Mouse (Mus musculus) ovary, adult 18-20 months (tissue): ENCODE data around the gene Kcnh1.

ENCODE experiments used
- DNase-seq: peaks from one replicate; pipeline ENCODE4 v3.0.0; 2022; ENCODE audit warnings: low spot score, mixed read lengths

The Kcnh1 gene

DNA sequence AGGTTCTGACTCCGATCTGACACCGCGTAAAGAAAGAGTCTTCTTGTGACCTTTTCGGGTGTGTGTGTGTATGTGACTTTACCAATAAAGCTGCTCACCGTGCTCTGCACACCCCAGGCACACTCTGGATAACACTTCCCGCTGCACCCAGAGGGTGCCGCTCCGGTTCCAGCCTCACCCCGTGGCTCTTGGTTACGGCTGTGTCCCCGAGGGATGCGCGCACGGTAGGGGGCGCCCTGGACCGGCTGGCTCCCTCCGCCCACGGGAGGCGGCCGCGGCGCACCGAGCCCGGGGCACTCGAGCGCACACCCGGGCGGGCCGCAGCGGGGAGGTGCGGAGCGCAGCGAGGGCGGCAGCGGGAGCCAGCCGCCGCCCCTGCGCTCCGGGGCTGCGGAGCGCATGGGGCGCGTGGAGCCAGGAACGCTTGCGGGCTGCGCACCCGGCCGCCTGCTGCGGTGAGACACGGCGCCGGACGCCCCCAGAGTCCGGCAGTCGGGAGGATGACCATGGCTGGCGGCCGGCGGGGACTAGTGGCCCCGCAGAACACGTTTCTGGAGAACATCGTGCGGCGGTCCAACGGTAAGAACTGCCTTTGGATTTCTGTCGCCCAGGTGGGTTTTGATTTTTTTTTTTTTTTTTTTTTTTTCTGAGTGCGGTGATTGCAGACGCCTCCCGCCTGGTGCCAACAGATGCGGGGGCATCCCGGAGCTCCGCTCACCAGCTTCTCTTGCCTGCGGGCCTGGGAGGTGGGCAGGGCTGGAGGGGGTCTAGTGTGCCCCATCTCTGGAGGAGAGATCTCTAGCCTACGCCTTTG, at the start of gene Kcnh1:
Gene Kcnh1 (plus strand): TSS at position 267 of the 814 bp plus-strand sequence.
- DNase-seq, result peak; percentile 85

DNA sequence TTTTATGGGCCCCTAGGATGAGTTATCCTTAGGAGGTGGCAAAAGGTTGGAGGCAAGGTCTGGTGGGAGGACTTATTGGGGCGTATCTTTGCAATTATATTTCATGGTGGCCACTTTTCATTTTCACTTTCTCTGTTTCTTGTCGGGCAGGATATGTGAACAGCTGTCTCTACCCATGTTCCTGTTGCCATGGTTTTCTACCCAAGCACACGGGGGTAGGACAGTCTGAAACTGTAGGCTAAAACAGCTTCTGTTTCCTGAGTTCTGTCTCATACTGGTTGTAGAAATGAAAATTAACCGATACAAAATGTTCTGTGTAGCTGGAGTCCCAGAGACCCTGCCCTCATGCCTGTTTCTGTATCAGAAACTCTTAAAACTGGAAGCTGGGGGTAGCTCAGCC, 39.4 kb upstream of the Kcnh1 start:
- DNase-seq, result no peak

DNA sequence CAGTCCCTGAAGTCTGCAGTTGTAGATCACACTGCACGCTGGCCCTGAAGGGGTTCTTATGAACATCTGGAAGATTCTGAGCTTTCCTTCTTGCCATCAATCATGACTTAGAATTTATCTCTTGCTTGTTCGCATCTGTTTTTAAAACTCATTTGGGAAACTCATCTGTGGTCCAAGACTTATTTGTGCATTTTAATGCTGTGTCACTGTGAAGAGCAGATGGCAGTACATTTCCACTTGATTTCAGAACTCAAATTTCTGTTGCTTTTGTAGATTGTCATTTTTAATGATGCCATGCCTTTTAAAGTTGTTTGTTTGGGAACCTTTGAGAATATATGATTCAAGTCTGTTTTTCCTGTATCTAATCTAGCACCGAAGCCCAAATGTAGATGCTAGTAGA, 19.1 kb upstream of the Kcnh1 start:
- no peak for DNase-seq

DNA sequence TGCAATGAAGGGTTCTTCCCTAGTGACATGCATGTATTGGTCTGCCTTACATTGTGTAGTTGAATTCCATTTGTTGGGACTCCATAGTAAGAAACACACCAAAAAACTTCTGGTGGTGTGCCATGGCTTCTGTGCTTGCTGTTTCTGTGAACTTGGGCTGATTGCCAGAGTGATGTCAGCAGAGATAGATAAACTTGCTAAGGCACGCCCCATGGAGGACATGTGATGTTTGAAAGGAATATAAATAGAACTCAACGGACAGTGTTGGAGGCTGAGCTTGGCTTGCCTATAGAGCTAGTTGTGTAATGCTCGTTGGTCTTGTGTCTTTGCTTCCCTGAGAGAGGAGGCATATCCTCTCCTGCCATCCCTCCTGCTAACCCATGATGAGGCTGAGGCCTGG, 10.7 kb upstream of the Kcnh1 start:
- no peak for DNase-seq

DNA sequence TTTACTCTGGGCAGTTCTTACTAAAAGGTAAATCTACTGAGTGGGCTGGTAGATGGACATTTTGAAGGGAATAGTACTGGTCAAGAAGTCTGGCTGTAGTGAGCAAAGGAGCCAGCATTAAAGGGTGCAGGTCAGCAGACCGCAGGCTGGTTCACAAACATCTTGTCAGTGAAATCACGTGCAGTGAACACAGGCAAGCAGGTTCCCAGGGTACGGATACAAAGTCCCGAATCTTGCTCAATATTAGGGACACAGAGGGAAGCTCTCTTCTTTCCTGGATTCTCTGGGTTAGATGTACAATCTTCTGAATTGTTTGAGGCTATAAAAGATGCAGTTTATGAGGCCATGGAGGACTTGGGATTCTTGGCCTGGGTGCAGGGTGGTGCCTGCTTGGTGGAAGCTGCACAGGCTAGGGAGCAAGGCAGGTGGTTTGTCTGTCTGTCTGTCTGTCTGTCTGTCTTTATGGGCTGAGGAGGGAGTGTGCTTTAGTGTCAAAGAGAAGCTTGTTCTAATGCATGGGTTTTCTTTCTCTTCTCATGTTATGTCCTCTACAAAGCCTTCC, 8.8 kb upstream of the Kcnh1 start:
- DNase-seq, result no peak

DNA sequence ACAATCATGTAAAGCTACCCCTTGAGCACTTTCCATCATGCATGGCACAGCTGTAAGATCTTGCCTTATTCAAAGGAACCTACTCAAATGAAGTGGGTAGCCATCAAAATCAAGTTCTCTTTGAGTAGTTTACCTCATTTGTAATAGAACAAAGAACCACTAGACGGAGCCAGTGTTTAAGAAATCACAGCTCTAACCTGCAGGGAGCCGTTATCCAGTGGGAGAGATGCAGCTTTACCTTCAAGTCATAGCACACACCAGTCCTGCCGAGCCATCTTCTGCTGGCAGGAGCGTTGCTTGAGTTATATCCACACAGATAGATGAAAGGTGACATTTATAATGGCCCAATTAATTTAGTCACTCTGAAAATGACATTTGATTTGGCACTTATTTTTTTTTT, 1.5 kb upstream of the Kcnh1 start:
- no peak for DNase-seq

DNA sequence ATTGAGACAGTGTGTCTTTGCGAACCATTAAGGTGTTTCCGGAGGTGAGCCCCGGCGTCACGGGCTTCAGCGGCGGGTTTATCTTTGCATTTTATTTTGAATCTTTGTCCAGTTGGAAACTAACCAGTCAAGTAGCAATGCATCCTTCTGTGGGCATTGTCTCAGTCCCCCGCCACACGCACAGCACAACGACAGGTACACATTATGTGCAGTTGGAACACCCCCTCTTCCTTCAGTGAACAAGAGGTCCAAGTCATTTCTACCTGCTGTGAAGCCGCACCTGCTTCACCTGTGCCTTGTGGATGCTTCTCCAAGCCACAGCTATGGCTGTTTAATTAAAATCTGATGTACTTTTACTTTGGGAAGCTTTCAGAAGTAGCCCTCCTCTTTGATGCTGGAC, 803 bp upstream of the Kcnh1 start:
- DNase-seq, result no peak

DNA sequence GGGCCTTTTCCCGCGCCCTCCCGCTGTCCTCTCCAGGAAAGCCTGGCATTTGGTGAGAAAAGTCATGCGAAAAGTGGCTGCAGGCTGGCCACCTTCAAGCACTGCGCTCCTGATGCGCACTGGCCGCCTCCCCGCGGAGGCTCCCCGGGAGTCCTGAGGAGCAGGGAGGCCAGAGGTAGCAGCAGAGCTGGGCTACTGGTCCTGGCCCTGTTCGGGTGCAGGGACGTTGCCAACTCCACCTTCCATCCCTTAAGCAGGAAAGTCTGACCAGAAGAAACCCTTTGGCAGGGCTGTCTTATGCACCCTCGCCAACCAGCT, 707 bp downstream of the Kcnh1 start:
- DNase-seq, result no peak

DNA sequence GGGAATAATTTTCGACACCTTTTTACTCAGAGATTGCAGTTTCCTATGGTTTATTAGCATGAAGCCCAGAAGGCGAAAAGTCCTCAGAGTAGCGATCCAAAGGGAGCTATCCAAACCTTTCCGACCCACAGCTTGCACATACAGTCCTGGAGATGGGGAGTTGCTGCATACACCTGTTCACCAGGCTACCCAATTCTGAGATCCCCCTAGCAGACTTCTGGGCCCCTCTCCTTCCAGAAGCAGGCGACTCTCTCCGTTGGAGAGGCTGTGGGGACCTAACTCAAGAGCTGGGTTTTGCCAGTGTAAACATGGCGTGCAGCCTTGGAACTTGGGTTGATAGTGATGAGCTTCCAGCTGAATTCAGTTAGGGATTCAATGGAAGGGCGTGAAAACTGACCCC, 1.3 kb downstream of the Kcnh1 start:
- no peak for DNase-seq

DNA sequence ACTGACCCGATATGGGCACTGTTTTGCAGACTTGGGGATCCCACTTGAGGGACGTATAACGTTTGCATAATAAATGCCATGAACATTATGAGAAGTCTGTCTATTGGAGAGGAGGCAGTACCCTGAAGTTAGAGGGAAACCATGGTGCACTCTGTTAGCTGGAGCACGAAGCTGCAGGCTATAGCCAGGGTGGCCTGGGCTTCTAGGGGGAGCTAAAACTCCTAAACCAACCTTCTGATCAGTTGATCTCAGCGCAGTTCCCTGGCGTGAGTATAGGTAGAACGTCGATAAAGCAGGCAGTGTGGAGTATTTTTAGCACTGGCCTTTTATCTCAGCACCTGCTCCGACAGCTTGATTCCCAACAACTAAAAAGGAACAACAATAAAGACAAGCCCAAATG, 2.1 kb downstream of the Kcnh1 start:
- DNase-seq, result no peak

DNA sequence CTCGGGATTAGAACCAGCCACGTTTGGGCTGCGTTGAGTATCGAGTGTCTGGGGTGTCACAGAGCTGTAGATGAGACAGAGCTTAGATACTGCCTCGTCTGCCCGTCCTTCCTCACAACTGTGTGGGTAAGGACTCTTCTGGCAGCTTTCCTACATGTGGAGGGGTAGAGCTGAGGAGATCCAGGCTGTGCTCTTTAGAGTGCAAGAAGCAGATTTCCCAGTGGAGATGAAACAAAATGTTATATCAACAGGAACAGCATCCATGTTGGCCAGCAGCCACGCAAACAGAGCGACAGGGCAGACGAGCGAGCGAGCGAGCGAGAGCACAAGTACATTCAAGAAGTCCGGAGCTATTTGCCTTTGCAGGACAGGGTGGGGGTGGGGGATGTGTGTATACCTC, 3.1 kb downstream of the Kcnh1 start:
- no peak for DNase-seq

DNA sequence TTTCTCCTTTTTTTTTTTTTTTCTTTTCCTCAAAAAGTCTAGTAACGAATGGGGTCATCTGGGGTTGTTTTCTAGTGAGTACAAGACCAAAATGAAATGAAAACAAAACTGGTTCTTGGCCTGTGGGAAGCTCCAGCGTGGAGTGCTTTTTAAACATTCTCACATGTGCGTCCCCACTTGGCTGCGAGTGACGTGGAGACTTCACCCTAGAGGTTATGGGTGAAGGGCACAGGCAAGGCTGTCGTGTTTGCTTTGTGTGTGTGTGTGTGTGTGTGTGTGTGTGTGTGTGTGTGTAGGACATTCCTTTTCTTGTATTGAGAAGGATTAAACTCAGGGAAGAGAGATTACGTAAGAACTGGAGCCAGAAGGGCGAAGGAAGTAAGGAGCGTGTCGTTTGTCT, 6.9 kb downstream of the Kcnh1 start:
- no peak for DNase-seq

DNA sequence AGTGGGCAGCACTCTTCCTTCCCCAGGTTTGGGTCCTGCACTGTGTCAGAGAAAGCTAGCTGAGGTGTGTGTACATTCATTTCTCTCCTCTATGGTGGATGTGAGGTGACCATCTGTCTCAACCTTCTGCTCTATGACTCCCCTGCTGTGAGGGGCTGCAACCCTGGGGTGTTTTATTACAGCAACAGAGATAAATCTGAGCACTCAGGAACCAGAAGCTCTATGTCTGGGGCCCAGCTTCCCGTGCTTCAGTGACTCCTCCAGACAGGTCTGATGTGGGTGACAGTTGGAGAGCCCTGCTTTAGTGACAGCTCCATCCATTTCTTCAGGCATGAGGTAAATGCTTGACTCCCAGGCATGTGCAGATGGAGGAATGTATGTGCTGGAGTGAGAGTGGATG, 12.4 kb downstream of the Kcnh1 start:
- no peak for DNase-seq

DNA sequence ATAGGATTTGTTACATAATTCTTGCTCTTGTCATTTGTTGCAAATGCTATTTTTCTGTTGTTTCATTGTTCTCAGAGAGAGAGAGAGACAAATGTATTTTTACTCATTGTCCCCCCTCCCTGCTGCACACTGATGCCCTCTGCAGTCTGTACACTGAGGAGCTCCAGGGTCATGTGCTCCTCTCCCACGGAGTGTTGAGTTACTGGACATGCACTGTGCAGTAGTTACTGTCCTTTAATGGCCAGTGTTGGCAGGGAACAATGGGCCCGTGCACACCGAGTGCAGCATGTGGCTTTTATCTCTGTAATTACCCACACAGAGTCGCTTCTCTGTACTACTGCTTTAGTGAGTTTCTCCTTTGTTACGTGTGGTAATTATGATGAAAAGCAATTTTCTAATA, 17.4 kb downstream of the Kcnh1 start:
- no peak for DNase-seq

DNA sequence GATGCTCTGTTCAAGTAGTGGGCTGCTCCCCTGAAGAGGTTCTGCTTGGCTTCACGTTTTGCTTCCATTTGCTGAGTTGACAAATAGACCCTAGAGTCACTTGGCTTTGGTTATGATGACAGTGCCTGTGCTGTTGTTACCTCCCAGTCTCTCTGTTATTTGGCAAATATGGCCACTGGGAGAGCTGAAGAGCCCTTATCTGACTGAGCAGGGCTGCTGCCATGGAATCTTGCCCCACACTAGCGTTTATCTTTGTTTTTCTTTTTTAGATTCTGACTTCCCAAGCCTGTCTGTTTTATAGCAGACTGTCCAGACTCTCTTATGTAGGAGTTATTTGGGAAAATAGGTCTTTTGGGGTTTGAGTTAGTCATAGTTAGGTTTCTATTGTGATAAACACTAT, 21.9 kb downstream of the Kcnh1 start:
- no peak for DNase-seq

DNA sequence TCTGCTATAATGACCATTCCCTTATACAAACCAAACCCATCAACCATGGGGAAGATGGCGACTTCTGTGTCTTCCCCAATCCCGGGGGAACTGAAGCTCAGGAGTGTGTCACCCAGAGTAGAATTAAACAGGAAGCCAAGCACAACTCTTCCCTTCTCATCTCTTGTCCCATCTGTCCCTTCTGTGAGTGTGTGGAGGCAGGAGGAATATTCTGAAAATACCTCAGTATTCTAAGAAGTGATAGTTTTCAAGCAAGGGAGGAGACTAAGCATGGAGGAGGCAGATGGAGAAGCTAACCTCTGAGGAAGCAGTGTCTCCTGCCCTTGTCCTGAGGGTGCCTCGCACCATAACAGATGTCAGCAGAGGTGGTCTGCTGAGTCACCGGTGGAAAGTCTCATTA, 24.1 kb downstream of the Kcnh1 start:
- DNase-seq, result no peak

DNA sequence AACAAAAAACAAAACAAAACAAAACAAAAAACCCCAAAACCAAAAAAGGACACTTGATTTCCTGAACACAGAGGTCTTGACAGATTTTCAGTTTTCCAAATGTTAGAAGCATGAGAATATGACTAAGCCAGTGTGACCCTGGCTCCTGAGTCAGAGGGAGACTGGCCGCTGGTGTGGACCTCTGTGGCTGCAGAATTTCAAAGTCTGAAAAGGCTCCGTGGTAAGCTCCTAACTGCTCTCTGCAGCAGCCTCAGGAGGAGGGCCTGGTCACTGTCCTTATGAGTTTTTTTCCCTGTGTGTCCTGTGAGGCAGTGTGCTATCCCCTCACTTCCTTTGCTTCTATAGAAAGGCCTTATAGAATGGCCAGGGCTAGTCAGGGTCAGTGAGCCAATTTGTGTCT, 29.6 kb downstream of the Kcnh1 start:
- no peak for DNase-seq

DNA sequence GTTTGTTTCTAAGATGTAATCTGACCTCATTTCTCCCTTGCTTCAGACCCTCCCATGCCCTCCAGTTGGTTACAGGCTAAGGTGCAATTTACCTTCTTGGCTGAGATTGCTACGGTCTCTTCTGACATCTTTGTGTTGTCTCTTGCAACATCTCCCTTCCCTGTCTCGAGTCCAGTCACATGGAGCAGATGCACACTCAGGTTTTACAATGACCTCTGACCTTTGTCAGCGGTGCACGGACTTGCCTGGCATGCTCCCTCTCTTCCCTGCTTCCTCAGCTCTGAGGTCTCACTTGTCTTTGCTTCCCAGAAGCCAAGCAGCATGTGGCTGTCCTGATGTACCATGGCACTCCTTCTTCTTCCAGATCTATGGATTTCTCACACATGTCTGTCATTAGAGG, 33.6 kb downstream of the Kcnh1 start:
- no peak for DNase-seq

DNA sequence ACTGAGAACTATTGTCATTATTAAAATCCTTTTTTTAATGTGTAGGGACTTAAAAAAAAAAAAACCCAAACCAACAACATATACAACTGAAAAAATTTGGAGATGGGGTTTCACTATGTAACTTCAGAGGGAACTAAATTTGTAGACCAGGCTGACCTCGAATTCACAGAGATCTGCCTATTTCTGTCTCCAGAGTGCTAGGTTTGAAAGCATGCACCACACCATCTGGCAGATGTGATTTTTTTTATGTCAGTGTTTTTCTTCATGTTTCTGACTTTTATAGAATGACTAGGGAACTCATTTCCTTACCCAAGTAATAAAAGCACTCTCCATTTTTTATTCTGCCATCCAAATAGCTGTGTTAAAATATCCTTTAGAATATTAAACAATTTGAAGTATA, 42.1 kb downstream of the Kcnh1 start:
- DNase-seq, result no peak

DNA sequence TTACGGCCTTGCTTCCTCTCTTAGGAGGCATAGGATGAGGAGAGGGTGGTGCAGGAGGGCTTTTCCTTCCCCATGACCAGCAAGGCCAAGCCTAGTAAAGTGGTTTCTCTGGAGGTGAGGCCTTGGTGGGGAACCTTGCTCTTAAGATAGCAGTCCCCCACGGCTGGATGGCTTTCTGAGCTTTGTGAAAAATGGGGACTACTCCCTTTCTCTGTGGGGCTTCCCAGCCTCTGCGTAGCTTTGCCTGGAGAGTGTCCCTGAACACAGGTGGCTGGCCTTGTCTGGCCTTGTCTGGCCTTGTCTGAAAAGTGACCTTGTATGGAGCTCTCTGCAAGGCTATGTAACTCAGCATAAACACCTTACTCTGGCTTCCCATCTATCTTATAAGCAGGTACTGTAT, 56.3 kb downstream of the Kcnh1 start:
- DNase-seq, result peak; percentile 67

DNA sequence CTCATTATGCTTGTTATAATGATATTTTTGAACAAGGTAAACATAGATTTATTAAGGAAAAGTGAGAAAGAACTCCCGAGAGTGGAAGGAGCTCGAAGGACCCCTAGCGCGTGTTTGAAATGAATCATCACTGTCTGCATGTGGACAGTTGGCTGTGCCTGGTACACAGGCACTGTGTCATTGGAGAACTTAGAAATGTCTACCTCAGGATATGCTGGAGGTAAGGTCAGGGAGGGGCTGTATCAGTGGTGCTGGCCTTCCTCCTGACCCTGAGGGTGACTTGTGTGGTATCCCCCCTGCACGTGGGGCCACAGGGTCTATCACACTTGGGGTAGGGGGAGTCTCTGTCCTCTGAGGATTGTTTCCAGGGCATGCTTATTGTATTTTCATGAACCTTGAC, 68.6 kb downstream of the Kcnh1 start:
- DNase-seq, result no peak

DNA sequence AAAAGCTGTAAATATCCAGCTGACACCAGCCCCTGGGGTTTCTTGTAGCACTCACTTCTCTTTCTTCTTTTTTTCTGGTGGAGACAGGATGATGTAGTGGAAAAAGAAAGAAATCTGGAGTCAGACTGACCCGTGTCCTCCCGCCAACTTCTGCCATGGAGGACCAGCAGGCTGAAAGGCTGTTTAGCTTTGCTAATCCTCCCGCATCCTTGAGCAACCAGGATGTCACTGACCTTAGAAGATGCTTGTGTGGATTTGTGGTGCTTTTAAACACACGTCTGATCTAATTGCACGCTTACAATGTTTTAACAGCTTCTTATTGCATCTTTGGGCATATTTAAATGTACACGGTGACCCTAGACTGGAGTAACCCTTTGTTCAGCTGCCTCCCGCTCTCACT, 69.0 kb downstream of the Kcnh1 start:
- DNase-seq, result no peak

DNA sequence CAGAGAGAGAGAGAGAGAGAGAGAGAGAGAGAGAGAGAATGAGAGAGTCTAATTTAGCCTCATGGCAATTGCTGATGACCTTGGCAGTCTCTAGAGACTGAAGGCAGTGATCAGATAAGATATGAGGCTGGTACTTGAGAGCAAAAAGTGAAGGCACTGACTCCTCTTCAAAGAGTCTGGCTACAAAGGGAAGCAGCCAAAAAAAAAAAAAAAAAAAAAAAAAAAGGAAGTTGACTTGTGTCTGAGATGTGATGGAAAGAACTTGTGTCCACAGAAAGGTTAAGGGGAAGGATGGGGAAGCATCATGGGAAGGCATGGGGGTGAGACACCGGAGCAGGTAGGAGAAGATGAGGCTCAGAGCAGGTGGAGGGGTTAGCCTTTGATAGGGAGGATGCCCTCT, 75.1 kb downstream of the Kcnh1 start:
- DNase-seq, result no peak

DNA sequence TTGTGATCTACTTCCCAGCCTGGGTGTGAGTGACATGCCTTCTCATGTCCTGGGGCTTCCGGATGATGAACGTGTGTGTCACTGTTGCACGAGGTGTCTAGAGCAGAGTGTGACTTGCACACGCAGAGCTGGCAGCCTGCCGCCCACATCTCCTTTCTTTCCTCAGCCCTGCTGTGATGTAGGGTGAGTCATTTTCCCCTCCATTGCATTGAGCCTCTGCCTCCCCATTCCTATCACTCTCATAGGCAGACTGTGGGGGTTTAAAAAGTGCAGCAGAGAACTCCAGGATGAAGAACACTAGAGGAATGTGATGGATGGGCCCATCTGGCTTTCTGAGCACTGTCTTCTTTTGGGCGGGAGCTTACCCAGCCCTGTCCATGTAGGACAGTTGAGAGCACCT, 76.4 kb downstream of the Kcnh1 start:
- DNase-seq, result no peak
